Comparison of ENCODE assay signal across 8 mouse cellular contexts in the genomic region with DNA sequence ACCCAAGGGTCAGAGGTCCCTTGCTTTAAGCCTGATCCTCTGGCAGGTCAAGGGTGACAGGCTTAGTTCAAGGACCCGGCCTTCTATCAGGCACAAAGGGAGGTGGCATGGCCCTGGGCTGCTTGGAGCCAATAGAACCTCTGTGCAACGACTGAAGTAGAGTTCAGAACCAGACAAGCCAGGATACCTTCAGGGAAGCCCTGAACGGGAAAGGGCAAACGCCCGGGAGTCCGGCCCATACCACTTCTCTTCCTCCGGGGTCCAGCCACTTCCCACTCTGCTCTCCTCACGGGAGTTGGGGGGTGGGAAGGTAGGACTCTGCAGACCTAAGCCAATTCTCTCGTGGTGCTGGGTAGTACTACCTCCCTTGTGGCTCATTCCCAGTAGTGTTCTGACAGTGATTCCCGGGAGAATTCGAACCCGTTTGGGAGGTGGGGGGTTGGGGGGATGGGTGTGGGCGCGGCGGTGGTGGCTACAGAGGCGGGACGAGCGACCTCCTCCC. TPM values are rescaled to one million over a fixed set of nuclear protein-coding genes. Genes with fewer than 3 reads are reported as not detected.
DNase-seq lines count a peak whose midpoint lies in the region; ATAC-seq and TF ChIP-seq lines count a peak whose summit lies in the region.

No protein-coding gene starts in this region.

- no peaks in the 10 kb centered on the region for H3K9me3 ChIP-seq in kidney, embryonic 16.5 days (ENCODE audit: low read length)
- no peaks in the 10 kb centered on the region for H3K9me3 ChIP-seq in forebrain, embryonic 15.5 days
- H3K9me3 ChIP-seq in liver, embryonic 14.5 days (ENCODE audit: control insufficient read depth, low read length) = no peaks in the 10 kb centered on the region

- 0% methylated on average over 16 of the region's 18 CpGs for WGBS in kidney, embryonic 16.5 days
- WGBS in forebrain, embryonic 15.5 days = under 1% methylated on average over 18 of the region's 18 CpGs
- WGBS in liver, embryonic 14.5 days (ENCODE audit: insufficient replicate concordance) = under 1% methylated on average over 18 of the region's 18 CpGs

- no peak for TF ChIP-seq CTCF in liver, embryonic 14.5 days (IDR thresholded peaks at IDR 0.05; ENCODE audit: low read depth)

- peak overlapping the region; percentile 90 for H3K4me3 ChIP-seq in kidney, embryonic 16.5 days (ENCODE audit: low read length)
- peak overlapping the region; percentile 92 for H3K4me3 ChIP-seq in forebrain, embryonic 15.5 days
- peak overlapping the region; percentile 64 to 72 for H3K4me3 ChIP-seq in liver, embryonic 14.5 days (ENCODE audit: insufficient read depth in 1 of 2, low read depth in 2 of 2, low read length in 2 of 2)

- ATAC-seq in kidney, embryonic 16.5 days (ENCODE audit: low FRiP score, low TSS enrichment) = peak; percentile 1; the same call in 1 of the 2 replicates
- ATAC-seq in forebrain, embryonic 15.5 days (replicated peaks) = peak; percentile 36
- ATAC-seq in liver, embryonic 14.5 days (ENCODE audit: insufficient read depth) = no peak

- H3K36me3 ChIP-seq in kidney, embryonic 16.5 days (ENCODE audit: insufficient read depth, low read length) = 0 out of 2 replicates have a peak, but pooled peaks cover 8% of the 10 kb centered on the region
- H3K36me3 ChIP-seq in forebrain, embryonic 15.5 days = no peaks in the 10 kb centered on the region; the same call in 1 of the 2 replicates
- H3K36me3 ChIP-seq in liver, embryonic 14.5 days (replicated peaks; ENCODE audit: control insufficient read depth, insufficient read depth, low read depth) = no peaks in the 10 kb centered on the region

- TF ChIP-seq EP300 in liver, embryonic 14.5 days (IDR thresholded peaks at IDR 0.05; ENCODE audit: low read depth) = no peak

- peak overlapping the region; percentile 82 for H3K4me2 ChIP-seq in kidney, embryonic 16.5 days (replicated peaks; ENCODE audit: low read depth, low read length)
- peak overlapping the region; percentile 77 for H3K4me2 ChIP-seq in forebrain, embryonic 15.5 days (replicated peaks)
- H3K4me2 ChIP-seq in liver, embryonic 14.5 days (ENCODE audit: low read depth) = peak overlapping the region; percentile 99

- peaks cover 55% of the 10 kb centered on the region for H3K4me1 ChIP-seq in kidney, embryonic 16.5 days (ENCODE audit: insufficient read depth, low read length)
- H3K4me1 ChIP-seq in forebrain, embryonic 15.5 days = peaks cover 53% of the 10 kb centered on the region
- H3K4me1 ChIP-seq in liver, embryonic 14.5 days (replicated peaks; ENCODE audit: control insufficient read depth in 2 of 2, insufficient read depth in 2 of 2, low read length in 1 of 2) = peaks cover 51 to 69% of the 10 kb centered on the region in 2 experiments

- H3K27ac ChIP-seq in kidney, embryonic 16.5 days (ENCODE audit: low read length) = peak overlapping the region; percentile 96
- peak overlapping the region; percentile 97 for H3K27ac ChIP-seq in forebrain, embryonic 15.5 days (replicated peaks)
- peak overlapping the region; percentile 19 for H3K27ac ChIP-seq in liver, embryonic 14.5 days

- DNase-seq in kidney, postnatal 25 days = no peak
- DNase-seq in R1 (ENCODE audit: low read depth, low spot score) = peak; percentile 33
- no peak for DNase-seq in liver, embryonic 14.5 days (ENCODE audit: low read depth in 3 of 3, low spot score in 3 of 3)
- no peak for DNase-seq in gastrocnemius, postnatal 10 days
- DNase-seq in urinary bladder, adult 2 months (ENCODE audit: low spot score) = no peak
- DNase-seq in layer of hippocampus, adult 11-12 months (ENCODE audit: low spot score) = no peak

- peak overlapping the region; percentile 100 for H3K9ac ChIP-seq in kidney, embryonic 16.5 days (replicated peaks; ENCODE audit: low read length)
- H3K9ac ChIP-seq in forebrain, embryonic 15.5 days (replicated peaks) = peak overlapping the region; percentile 99
- H3K9ac ChIP-seq in liver, embryonic 14.5 days (replicated peaks) = peak overlapping the region; percentile 61

- no peaks in the 10 kb centered on the region for H3K27me3 ChIP-seq in kidney, embryonic 16.5 days (ENCODE audit: insufficient read depth, low read length)
- no peaks in the 10 kb centered on the region for H3K27me3 ChIP-seq in forebrain, embryonic 15.5 days
- H3K27me3 ChIP-seq in liver, embryonic 14.5 days (ENCODE audit: control insufficient read depth, insufficient read depth, low read length) = no peaks in the 10 kb centered on the region

RNA-seq across cellular contexts. Expression of a gene that starts 8.9 kb away (rescaled TPM):
- polyA plus RNA-seq in kidney, embryonic 16.5 days (2015; fragmentation: Nextera tagmentation; extraction: Ambion mirVana) = 27.2 and 31.6 TPM in 2 replicates
- polyA plus RNA-seq in forebrain, embryonic 15.5 days (2015; fragmentation: Nextera tagmentation; extraction: Ambion mirVana) = 37.4 and 41.7 TPM in 2 replicates
- polyA plus RNA-seq in liver, embryonic 14.5 days (2012; rRNA removed) = 22.7 and 26.3 TPM in 2 replicates
- 11.1 and 13.8 TPM in 2 replicates for polyA plus RNA-seq in liver, embryonic 14.5 days (2014; fragmentation: Nextera tagmentation; extraction: Ambion mirVana)
- 10 to 100 TPM; 19.3 to 31.7 TPM for total RNA-seq in gastrocnemius, postnatal 10 days (2021)
- 54.8 and 69.3 TPM in 2 replicates for polyA plus RNA-seq in urinary bladder, adult 2 months (2012; rRNA removed)

RNA-seq across cellular contexts. Expression of a gene that starts 23.9 kb away (rescaled TPM):
- not detected in 2 replicates for polyA plus RNA-seq in kidney, embryonic 16.5 days (2015; fragmentation: Nextera tagmentation; extraction: Ambion mirVana)
- not detected in 2 replicates for polyA plus RNA-seq in forebrain, embryonic 15.5 days (2015; fragmentation: Nextera tagmentation; extraction: Ambion mirVana)
- not detected in 2 replicates for polyA plus RNA-seq in liver, embryonic 14.5 days (2012; rRNA removed)
- not detected in 2 replicates for polyA plus RNA-seq in liver, embryonic 14.5 days (2014; fragmentation: Nextera tagmentation; extraction: Ambion mirVana)
- total RNA-seq in gastrocnemius, postnatal 10 days (2021) = not detected
- polyA plus RNA-seq in urinary bladder, adult 2 months (2012; rRNA removed) = 0.03 and 0.07 TPM in 2 replicates

RNA-seq across cellular contexts. Expression of a gene that starts 38.4 kb away (rescaled TPM):
- polyA plus RNA-seq in kidney, embryonic 16.5 days (2015; fragmentation: Nextera tagmentation; extraction: Ambion mirVana) = not detected in 2 replicates
- polyA plus RNA-seq in forebrain, embryonic 15.5 days (2015; fragmentation: Nextera tagmentation; extraction: Ambion mirVana) = 0.45 TPM in 1 of 2 replicates, not detected in the other
- polyA plus RNA-seq in liver, embryonic 14.5 days (2012; rRNA removed) = not detected in 2 replicates
- not detected in 2 replicates for polyA plus RNA-seq in liver, embryonic 14.5 days (2014; fragmentation: Nextera tagmentation; extraction: Ambion mirVana)
- total RNA-seq in gastrocnemius, postnatal 10 days (2021) = not detected
- not detected in 2 replicates for polyA plus RNA-seq in urinary bladder, adult 2 months (2012; rRNA removed)

RNA-seq across cellular contexts. Expression of a gene that starts 39.0 kb away (rescaled TPM):
- not detected in 2 replicates for polyA plus RNA-seq in kidney, embryonic 16.5 days (2015; fragmentation: Nextera tagmentation; extraction: Ambion mirVana)
- not detected in 2 replicates for polyA plus RNA-seq in forebrain, embryonic 15.5 days (2015; fragmentation: Nextera tagmentation; extraction: Ambion mirVana)
- 0.06 and 0.11 TPM in 2 replicates for polyA plus RNA-seq in liver, embryonic 14.5 days (2012; rRNA removed)
- 0.11 and 0.18 TPM in 2 replicates for polyA plus RNA-seq in liver, embryonic 14.5 days (2014; fragmentation: Nextera tagmentation; extraction: Ambion mirVana)
- under 1 TPM in 1 of 2 experiments, not detected in 1; 0.14 TPM for total RNA-seq in gastrocnemius, postnatal 10 days (2021)
- not detected in 2 replicates for polyA plus RNA-seq in urinary bladder, adult 2 months (2012; rRNA removed)

RNA-seq across cellular contexts. Expression of a gene that starts 43.2 kb away (rescaled TPM):
- polyA plus RNA-seq in kidney, embryonic 16.5 days (2015; fragmentation: Nextera tagmentation; extraction: Ambion mirVana) = 0.23 and 0.25 TPM in 2 replicates
- polyA plus RNA-seq in forebrain, embryonic 15.5 days (2015; fragmentation: Nextera tagmentation; extraction: Ambion mirVana) = 0.06 and 0.20 TPM in 2 replicates
- 0.13 and 0.15 TPM in 2 replicates for polyA plus RNA-seq in liver, embryonic 14.5 days (2012; rRNA removed)
- polyA plus RNA-seq in liver, embryonic 14.5 days (2014; fragmentation: Nextera tagmentation; extraction: Ambion mirVana) = not detected in 2 replicates
- under 1 TPM; 0.09 TPM for total RNA-seq in gastrocnemius, postnatal 10 days (2021)
- 16.2 and 21.1 TPM in 2 replicates for polyA plus RNA-seq in urinary bladder, adult 2 months (2012; rRNA removed)

Comparison
In these comparisons a context has a peak if more than half of its experiments do, and no peak if none do; other contexts are left out.
1. H3K27ac ChIP-seq: peak in every context shown above with its lines; median percentile 97 in forebrain, embryonic 15.5 days; 96 in kidney, embryonic 16.5 days; 19 in liver, embryonic 14.5 days.